Mouse (Mus musculus) forebrain, embryonic 16.5 days (tissue): ENCODE results near the gene 1110051M20Rik. TPM values are rescaled to one million over a fixed set of nuclear protein-coding genes. Genes with fewer than 3 reads are reported as not detected.

Experiments
- ATAC-seq: fragments of 200-750 bp; cut with Nextera tagmentation; 2 replicates; pipeline ENCODE4 v1.8.0; 2017; ENCODE audit warnings: mild to moderate bottlenecking, moderate library complexity
- H3K27ac ChIP-seq: fragments of 300-500 bp; sonication (generic); 2 replicates; pipeline ENCODE4 v1.5.1; 2014; ENCODE audit warnings: low read length, control low read depth
- H3K27me3 ChIP-seq: fragments of 300-500 bp; sonication (generic); replicated peaks from 2 replicates; pipeline ENCODE4 v1.6.1; 2014; ENCODE audit warnings: low read length; ENCODE audit not compliant: control insufficient read depth, insufficient read depth
- H3K36me3 ChIP-seq: fragments of 300-500 bp; sonication (generic); 2 replicates; pipeline ENCODE4 v1.6.1; 2014; ENCODE audit not compliant: control insufficient read depth, insufficient read depth
- H3K4me1 ChIP-seq: fragments of 300-500 bp; sonication (generic); replicated peaks from 2 replicates; pipeline ENCODE4 v1.6.1; 2014; ENCODE audit warnings: low read length; ENCODE audit not compliant: control insufficient read depth, insufficient read depth
- H3K4me2 ChIP-seq: fragments of 300-500 bp; sonication (generic); 2 replicates; pipeline ENCODE4 v1.6.1; 2014; ENCODE audit warnings: mild to moderate bottlenecking, low read length, control low read depth
- H3K4me3 ChIP-seq: fragments of 300-500 bp; sonication (generic); replicated peaks from 2 replicates; pipeline ENCODE4 v1.5.1; 2014; ENCODE audit warnings: mild to moderate bottlenecking, low read length, control low read depth
- H3K9ac ChIP-seq: fragments of 300-500 bp; sonication (generic); replicated peaks from 2 replicates; pipeline ENCODE4 v1.6.1; 2014; ENCODE audit warnings: low read depth, low read length, control low read depth
- H3K9me3 ChIP-seq: fragments of 300-500 bp; sonication (generic); 2 replicates; pipeline ENCODE4 v1.6.1; 2016; ENCODE audit warnings: low read length; ENCODE audit not compliant: control insufficient read depth
- WGBS: fragments of 180-500 bp; shearing (Covaris S2); extraction: QIAGEN DNeasy Blood & Tissue Kit; methylation state at CpG from one replicate; pipeline ENCODE4 v1.1.7; 2014; 5-methylcytosine and 5-hydroxymethylcytosine counted together
- polyA plus RNA-seq: library from polyadenylated mRNA; unstranded; fragments of >200 nt; fragmentation: Nextera tagmentation; extraction: Ambion mirVana; gene quantifications from 2 replicates; pipeline ENCODE4 v1.2.1, GENCODE M21; 2015

1110051M20Rik gene
- polyA plus RNA-seq, 1 experiment from 2014 or later: 187 TPM

DNA sequence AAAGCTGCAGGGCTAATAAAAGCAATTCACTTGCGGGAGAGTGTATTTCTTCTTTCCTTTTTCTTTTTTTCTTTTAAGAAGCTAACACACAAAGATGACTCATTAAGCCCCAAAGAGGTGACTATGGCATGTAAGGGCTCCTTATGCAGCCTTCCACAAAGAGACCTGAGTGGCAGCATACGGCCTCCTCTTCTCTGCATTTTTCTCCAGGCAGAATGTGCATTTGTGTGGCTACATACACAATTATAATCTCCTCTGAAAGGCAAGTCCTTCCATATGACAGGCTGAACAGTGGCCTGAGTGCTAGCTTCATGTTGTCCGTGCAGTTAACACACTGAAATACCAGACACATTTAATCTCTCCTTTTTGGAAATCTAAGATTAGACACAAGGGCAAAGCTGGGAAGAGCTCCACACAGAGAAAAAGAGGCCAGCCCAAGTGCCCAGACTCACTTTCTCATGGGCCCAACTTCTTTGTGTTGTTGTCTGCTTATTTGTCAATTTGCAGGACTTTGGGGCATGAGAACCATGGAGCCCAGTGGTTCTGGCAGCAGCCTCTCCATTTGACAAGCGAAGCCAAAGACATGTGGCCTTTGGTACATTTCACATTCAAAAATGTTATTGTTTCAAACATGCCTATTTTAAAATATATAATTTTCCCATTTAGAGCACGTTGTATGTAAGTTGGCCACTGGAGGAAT, 7.2 kb downstream of the 1110051M20Rik start:
- H3K27ac ChIP-seq: peak overlapping the region; percentile 48; the same call in 1 of the 2 replicates
- 0 out of 2 replicates have a peak, but pooled peaks have one; percentile 26 for ATAC-seq
- H3K36me3 ChIP-seq: no peaks in the 10 kb centered on the region
- H3K9me3 ChIP-seq: no peaks in the 10 kb centered on the region
- H3K4me2 ChIP-seq: no peak overlapping the region
- no peak overlapping the region for H3K4me3 ChIP-seq
- WGBS: 23% methylated on average over 5 of the region's 5 CpGs
- peaks cover 10% of the 10 kb centered on the region for H3K4me1 ChIP-seq
- no peak overlapping the region for H3K9ac ChIP-seq
- no peaks in the 10 kb centered on the region for H3K27me3 ChIP-seq

DNA sequence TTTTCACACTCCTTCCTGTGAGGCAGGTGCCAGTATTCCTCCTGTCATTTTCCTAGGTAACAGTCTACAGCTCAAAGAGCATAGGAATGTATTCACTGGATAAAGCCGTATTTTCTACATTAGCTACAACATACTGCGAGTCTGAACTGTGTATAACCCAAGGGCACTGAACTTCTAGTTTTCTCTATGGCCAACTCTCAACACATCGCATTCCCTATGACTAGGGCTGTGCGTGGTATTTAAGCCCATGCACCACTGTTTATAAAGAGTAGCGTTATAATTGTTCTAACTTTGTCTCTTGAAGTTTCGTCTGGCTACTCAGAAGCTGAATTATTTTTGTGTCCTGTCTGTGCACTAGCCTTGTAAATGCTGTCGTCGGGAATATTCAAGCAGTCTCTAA, 7.8 kb downstream of the 1110051M20Rik start:
- Histone ChIP-seq H3K27ac (no peak overlapping the region), H3K9ac (no peak overlapping the region), H3K36me3 (no peaks in the 10 kb centered on the region), H3K4me3 (no peak overlapping the region), H3K27me3 (no peaks in the 10 kb centered on the region), H3K9me3 (no peaks in the 10 kb centered on the region), H3K4me1 (peaks cover 9% of the 10 kb centered on the region; the same call in 1 of the 2 replicates), H3K4me2 (no peak overlapping the region)
- 19% methylated on average over 8 of the region's 8 CpGs for WGBS
- no peak for ATAC-seq

DNA sequence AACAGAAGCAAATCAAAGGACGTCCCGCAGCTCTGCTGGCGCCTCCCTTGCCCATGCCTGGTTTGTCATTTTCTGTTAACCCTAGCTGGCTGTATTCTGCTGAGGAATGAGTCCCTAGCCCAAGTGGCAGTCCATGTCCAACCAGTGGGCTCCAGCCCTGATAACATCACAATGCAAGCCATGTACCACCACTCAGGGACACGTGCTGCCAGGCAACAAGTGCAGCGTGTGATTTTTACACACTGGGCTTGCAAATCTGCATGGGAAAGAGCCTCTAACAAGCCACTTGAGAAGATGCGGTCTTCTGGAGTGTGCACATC, 13.9 kb downstream of the 1110051M20Rik start:
- H3K27ac ChIP-seq: peak overlapping the region; percentile 75
- no peaks in the 10 kb centered on the region for H3K27me3 ChIP-seq
- peak overlapping the region; percentile 10 for H3K4me2 ChIP-seq
- ATAC-seq: peak; percentile 86
- H3K9ac ChIP-seq: no peak overlapping the region
- 8% methylated on average over 6 of the region's 6 CpGs for WGBS
- no peak overlapping the region for H3K4me3 ChIP-seq
- H3K9me3 ChIP-seq: no peaks in the 10 kb centered on the region
- H3K36me3 ChIP-seq: no peaks in the 10 kb centered on the region
- peaks cover 21% of the 10 kb centered on the region for H3K4me1 ChIP-seq

GRCm38 (mm10) chr2:91429915-91430599, 14.4 kb downstream of the 1110051M20Rik start:
- H3K4me1 ChIP-seq: peaks cover 21% of the 10 kb centered on the region
- WGBS: 2% methylated on average over 9 of the region's 9 CpGs
- no peaks in the 10 kb centered on the region for H3K36me3 ChIP-seq
- H3K27ac ChIP-seq: peak overlapping the region; percentile 75
- H3K27me3 ChIP-seq: no peaks in the 10 kb centered on the region
- peak overlapping the region; percentile 10 for H3K4me2 ChIP-seq
- H3K9me3 ChIP-seq: no peaks in the 10 kb centered on the region
- no peak overlapping the region for H3K9ac ChIP-seq
- ATAC-seq: peak; percentile 78
- no peak overlapping the region for H3K4me3 ChIP-seq

DNA sequence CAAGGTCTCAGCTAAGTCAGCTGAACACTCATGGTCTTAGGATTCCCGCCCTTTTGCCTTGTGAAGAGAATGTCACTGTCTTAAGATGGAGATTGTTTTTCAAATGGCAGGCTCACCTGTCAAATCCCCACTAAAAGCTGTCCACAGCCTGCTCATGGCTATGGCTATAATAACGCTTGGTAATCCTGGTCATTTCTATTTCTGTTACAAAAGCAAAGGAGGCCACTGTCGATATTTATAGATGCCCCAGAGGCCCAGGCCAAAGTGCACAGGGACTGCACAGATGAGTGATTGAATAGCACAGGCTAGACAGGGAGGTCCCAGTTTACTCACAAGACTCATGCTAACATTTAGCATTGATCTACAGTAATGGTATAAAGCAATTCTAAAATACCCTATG, 15.4 kb downstream of the 1110051M20Rik start:
- H3K36me3 ChIP-seq: no peaks in the 10 kb centered on the region
- H3K4me1 ChIP-seq: peaks cover 21% of the 10 kb centered on the region
- H3K27me3 ChIP-seq: no peaks in the 10 kb centered on the region
- no peak overlapping the region for H3K27ac ChIP-seq
- WGBS: 79% methylated on average over 3 of the region's 3 CpGs
- H3K4me3 ChIP-seq: no peak overlapping the region
- no peak overlapping the region for H3K4me2 ChIP-seq
- H3K9ac ChIP-seq: no peak overlapping the region
- H3K9me3 ChIP-seq: no peaks in the 10 kb centered on the region
- no peak for ATAC-seq

- Histone ChIP-seq H3K4me1 (peaks cover 21% of the 10 kb centered on the region), H3K27me3 (no peaks in the 10 kb centered on the region), H3K9me3 (no peaks in the 10 kb centered on the region), H3K36me3 (no peaks in the 10 kb centered on the region), H3K27ac (no peak overlapping the region), H3K4me2 (no peak overlapping the region), H3K4me3 (no peak overlapping the region), H3K9ac (no peak overlapping the region)
- ATAC-seq: no peak
- WGBS: 86% methylated on average over 1 of the region's 1 CpGs
Measured at GRCm38 (mm10) chr2:91426321-91426720, 18.2 kb downstream of the 1110051M20Rik start.

GRCm38 (mm10) chr2:91424061-91424720, 20.3 kb downstream of the 1110051M20Rik start:
- no peak for ATAC-seq
- Histone ChIP-seq H3K9ac (no peak overlapping the region), H3K4me2 (no peak overlapping the region), H3K4me3 (no peak overlapping the region), H3K36me3 (peaks cover 2% of the 10 kb centered on the region; the same call in 1 of the 2 replicates), H3K4me1 (peaks cover 2% of the 10 kb centered on the region), H3K27me3 (no peaks in the 10 kb centered on the region), H3K27ac (no peak overlapping the region), H3K9me3 (peaks cover 2% of the 10 kb centered on the region; the same call in 1 of the 2 replicates)
- 78% methylated on average over 7 of the region's 7 CpGs for WGBS

DNA sequence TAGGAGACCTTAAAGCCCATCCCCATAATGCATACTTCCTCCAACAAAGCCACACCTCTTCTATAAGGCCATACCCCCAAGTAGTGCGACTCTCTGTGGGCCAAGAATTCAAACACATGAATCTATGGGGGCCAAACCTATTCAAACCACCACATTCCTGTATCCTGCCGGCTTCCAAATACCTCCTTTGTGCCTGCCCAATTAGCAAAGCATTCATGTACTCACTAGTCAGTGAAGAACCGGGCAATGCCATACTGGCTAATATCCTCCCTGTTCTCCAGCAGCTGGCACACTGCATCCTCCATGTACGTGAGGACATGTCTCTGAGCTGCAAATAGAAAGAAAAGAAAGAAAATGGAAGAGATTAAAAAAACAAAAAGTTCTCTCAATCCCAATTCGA, 22.9 kb downstream of the 1110051M20Rik start:
- no peak for ATAC-seq
- Histone ChIP-seq H3K4me2 (no peak overlapping the region), H3K27ac (no peak overlapping the region), H3K9ac (no peak overlapping the region), H3K4me3 (no peak overlapping the region), H3K36me3 (peaks cover 2% of the 10 kb centered on the region; the same call in 1 of the 2 replicates), H3K27me3 (no peaks in the 10 kb centered on the region), H3K9me3 (peaks cover 2% of the 10 kb centered on the region; the same call in 1 of the 2 replicates), H3K4me1 (no peaks in the 10 kb centered on the region)
- WGBS: 30% methylated on average over 5 of the region's 5 CpGs

DNA sequence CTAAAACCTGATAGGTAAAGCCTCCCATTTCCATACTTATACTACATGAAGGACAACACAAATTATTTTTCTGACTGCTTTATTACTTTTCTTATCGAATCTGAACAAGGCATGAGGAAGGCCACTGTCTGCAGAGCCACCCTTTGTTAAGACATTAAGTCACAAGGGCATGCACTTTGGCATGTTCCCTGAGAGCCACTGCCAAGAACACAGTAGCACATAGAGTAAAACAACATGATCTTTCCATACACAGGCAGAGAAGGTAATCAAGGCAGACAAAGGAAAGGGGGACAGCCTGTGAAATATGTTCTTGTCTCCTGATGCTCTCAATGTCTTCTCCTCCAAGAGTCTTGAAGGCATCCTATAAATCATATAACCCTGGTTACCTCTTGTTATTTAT, 30.7 kb downstream of the 1110051M20Rik start:
- ATAC-seq: no peak

More for the DNA sequence above, 30.7 kb downstream of the 1110051M20Rik start:
- Histone ChIP-seq H3K4me1 (no peaks in the 10 kb centered on the region), H3K4me2 (no peak overlapping the region), H3K9ac (no peak overlapping the region), H3K9me3 (no peaks in the 10 kb centered on the region), H3K36me3 (no peaks in the 10 kb centered on the region), H3K4me3 (no peak overlapping the region), H3K27ac (no peak overlapping the region), H3K27me3 (no peaks in the 10 kb centered on the region)
- WGBS: 74% methylated on average over 1 of the region's 1 CpGs
